Comparison of ENCODE assay signal across 23 mouse cellular contexts in genomic region chr2:28938997-28939396, GRCm38 (mm10). TPM values are rescaled to one million over a fixed set of nuclear protein-coding genes. Genes with fewer than 3 reads are reported as not detected.
A peak's percentile ranks its signal among the peaks of the same experiment; 100 is the strongest.
DNase-seq lines count a peak whose midpoint lies in the region; ATAC-seq and TF ChIP-seq lines count a peak whose summit lies in the region.
"Had no signal": no experiment of that assay in that cellular context is flagged by ENCODE, and none has a peak within 500 bp of the region (broad histone marks: within the 10 kb centered on the region; RNA-seq: fewer than 3 reads in every experiment).

No protein-coding gene starts in this region.

- no peaks in the 10 kb centered on the region for H3K9me3 ChIP-seq in heart, embryonic 10.5 days
- H3K9me3 ChIP-seq in CH12.LX (replicated peaks; ENCODE audit: low read length): no peaks in the 10 kb centered on the region
- no peaks in the 10 kb centered on the region for H3K9me3 ChIP-seq in hindbrain, postnatal 0 days (ENCODE audit: low read length)
- H3K9me3 ChIP-seq: embryonic facial prominence, embryonic 13.5 days; embryonic facial prominence, embryonic 15.5 days; forebrain, embryonic 13.5 days; forebrain, embryonic 15.5 days had no signal

- peaks cover 20% of the 10 kb centered on the region; the same call in 1 of the 2 replicates for H3K4me1 ChIP-seq in heart, embryonic 10.5 days
- H3K4me1 ChIP-seq in CH12.LX (ENCODE audit: control insufficient read depth in 1 of 2, insufficient read depth in 2 of 2): no peaks in the 10 kb centered on the region
- H3K4me1 ChIP-seq in hindbrain, postnatal 0 days (ENCODE audit: insufficient read depth, low read length): no peaks in the 10 kb centered on the region
- H3K4me1 ChIP-seq: embryonic facial prominence, embryonic 15.5 days had no signal

- no peak for ATAC-seq in hindbrain, postnatal 0 days
- ATAC-seq: CD4-positive, CD25-positive, alpha-beta regulatory T cell, adult 4 months; forebrain, embryonic 13.5 days; forebrain, embryonic 15.5 days; forebrain, postnatal 0 days had no signal

- no peak overlapping the region for H3K4me3 ChIP-seq in heart, embryonic 10.5 days
- H3K4me3 ChIP-seq in CH12.LX (replicated peaks in 1 of 3; ENCODE audit: low read depth in 2 of 3, low read length in 2 of 3, poor library complexity in 1 of 3) (no peak overlapping the region), myocyte (no peak overlapping the region)
- no peak overlapping the region for H3K4me3 ChIP-seq in hindbrain, postnatal 0 days (ENCODE audit: low read length)
- H3K4me3 ChIP-seq: embryonic facial prominence, embryonic 13.5 days; embryonic facial prominence, embryonic 15.5 days; erythroblast, embryonic 14.5 days; forebrain, embryonic 13.5 days; forebrain, embryonic 15.5 days had no signal

- dilution Hi-C loops in CH12.LX (cut with MboI; ENCODE audit: extremely low pct_ligation_motif_present, extremely low pct_unique_long_range_greater_than_20kb, low sequenced_read_pairs): no loop called here

- DNase-seq in heart, embryonic 10.5 days (ENCODE audit: low spot score): no peak
- DNase-seq in heart, postnatal 14 days: no peak
- DNase-seq in 416B (ENCODE audit: low read depth) (peak; percentile 17), CH12.LX (ENCODE audit: extremely low read depth) (no peak)
- DNase-seq in hindbrain, postnatal 0 days (ENCODE audit: low spot score): no peak
- DNase-seq in embryo, embryonic 11 days: no peak
- DNase-seq in thymus, postnatal 10 days (ENCODE audit: low spot score in 2 of 2): no peak
- DNase-seq: adrenal gland, adult 2 months; adrenal gland, postnatal 14 days; cerebellum, adult 11-12 months; cerebellum, adult 2 months; cerebellum, adult 9-10 months; cerebellum, postnatal 10 days; cerebellum, postnatal 25 days; forebrain, postnatal 0 days had no signal

- in situ Hi-C loops in CH12.LX (cut with MboI; ENCODE audit: low pct_ligation_motif_present, low pct_unique_long_range_greater_than_20kb, low sequenced_read_pairs): no loop called here

- 0 out of 2 replicates have a peak overlapping the region, but pooled peaks have one; percentile 16 for H3K27ac ChIP-seq in heart, embryonic 10.5 days
- H3K27ac ChIP-seq in CH12.LX (ENCODE audit: insufficient read depth, low read depth): no peak overlapping the region
- H3K27ac ChIP-seq in hindbrain, postnatal 0 days: no peak overlapping the region
- H3K27ac ChIP-seq: embryonic facial prominence, embryonic 13.5 days; embryonic facial prominence, embryonic 15.5 days; forebrain, embryonic 13.5 days; forebrain, embryonic 15.5 days had no signal

- H3K27me3 ChIP-seq in heart, embryonic 10.5 days (ENCODE audit: insufficient read depth, poor library complexity, severe bottlenecking): peaks cover 25% of the 10 kb centered on the region
- H3K27me3 ChIP-seq in CH12.LX (replicated peaks): peaks cover 46% of the 10 kb centered on the region
- no peaks in the 10 kb centered on the region for H3K27me3 ChIP-seq in myocyte (ENCODE audit: control insufficient read depth, insufficient read depth, insufficient read length)
- H3K27me3 ChIP-seq in hindbrain, postnatal 0 days (ENCODE audit: insufficient read depth, low read length): no peaks in the 10 kb centered on the region
- H3K27me3 ChIP-seq: embryonic facial prominence, embryonic 15.5 days; forebrain, embryonic 15.5 days had no signal

- TF ChIP-seq POLR2A in CH12.LX (IDR thresholded peaks at IDR 0.05; ENCODE audit: low read depth, low read length): no peak
- no peak for TF ChIP-seq POLR2A in myocyte (IDR thresholded peaks at IDR 0.05; ENCODE audit: insufficient read length, low read depth)

- no peaks in the 10 kb centered on the region for H3K36me3 ChIP-seq in heart, embryonic 10.5 days
- H3K36me3 ChIP-seq in CH12.LX (replicated peaks in 1 of 2; ENCODE audit: control insufficient read depth in 1 of 2, insufficient read depth in 1 of 2, low read length in 1 of 2) (no peaks in the 10 kb centered on the region), myocyte (ENCODE audit: control insufficient read depth, insufficient read depth) (no peaks in the 10 kb centered on the region)
- no peaks in the 10 kb centered on the region for H3K36me3 ChIP-seq in hindbrain, postnatal 0 days (ENCODE audit: insufficient read depth, low read length)
- H3K36me3 ChIP-seq: embryonic facial prominence, embryonic 13.5 days; embryonic facial prominence, embryonic 15.5 days; forebrain, embryonic 15.5 days had no signal

- intact Hi-C loops in heart, postnatal 14 days (cut with DNase I): no loop called here

- WGBS in heart, embryonic 10.5 days: 30% methylated on average over 7 of the region's 7 CpGs
- 81% methylated on average over 7 of the region's 7 CpGs for WGBS in hindbrain, postnatal 0 days

- H3K4me2 ChIP-seq in CH12.LX (ENCODE audit: insufficient read depth, low read depth, poor library complexity, severe bottlenecking) (0 out of 2 replicates have a peak overlapping the region, but pooled peaks have one; percentile 22), myocyte (ENCODE audit: low read depth) (peak overlapping the region; percentile 59)
- no peak overlapping the region for H3K4me2 ChIP-seq in hindbrain, postnatal 0 days (ENCODE audit: low read depth, low read length)
- H3K4me2 ChIP-seq: embryonic facial prominence, embryonic 13.5 days; embryonic facial prominence, embryonic 15.5 days; forebrain, embryonic 13.5 days; forebrain, embryonic 15.5 days had no signal

- no peak for TF ChIP-seq CTCF in CH12.LX (conservative IDR thresholded peaks at IDR 0.05 in 1 of 2, IDR thresholded peaks at IDR 0.05 in 1 of 2; ENCODE audit: low read depth in 2 of 2, low read length in 2 of 2)
- no peak for TF ChIP-seq CTCF in hindbrain, postnatal 0 days (IDR thresholded peaks at IDR 0.05; ENCODE audit: low read depth)

- no peak overlapping the region for H3K9ac ChIP-seq in CH12.LX (ENCODE audit: insufficient read depth, low read depth)
- no peak overlapping the region for H3K9ac ChIP-seq in hindbrain, postnatal 0 days (replicated peaks; ENCODE audit: low read length)
- H3K9ac ChIP-seq: embryonic facial prominence, embryonic 13.5 days; embryonic facial prominence, embryonic 15.5 days; forebrain, embryonic 13.5 days; forebrain, embryonic 15.5 days; forebrain, postnatal 0 days had no signal

- TF ChIP-seq EP300 in CH12.LX (IDR thresholded peaks at IDR 0.05; ENCODE audit: low read length): no peak

- TF ChIP-seq RAD21 in CH12.LX (IDR thresholded peaks at IDR 0.05; ENCODE audit: low read depth, low read length): no peak

- H3ac ChIP-seq in myocyte (ENCODE audit: control insufficient read depth, insufficient read length): no peak overlapping the region

- H3K79me2 ChIP-seq in CH12.LX (replicated peaks; ENCODE audit: control insufficient read depth, extremely low read depth, insufficient read depth, poor library complexity, severe bottlenecking): no peaks in the 10 kb centered on the region
- no peaks in the 10 kb centered on the region for H3K79me2 ChIP-seq in myocyte (ENCODE audit: control insufficient read depth, insufficient read depth)

TF ChIP-seq in CH12.LX, 34 proteins besides CTCF, POLR2A, EP300 and RAD21:
- TF ChIP-seq SIN3A (IDR thresholded peaks at IDR 0.05; ENCODE audit: low read length): no peak
- no peak for TF ChIP-seq MAX (IDR thresholded peaks at IDR 0.05; ENCODE audit: low read length)
- TF ChIP-seq HCFC1 (IDR thresholded peaks at IDR 0.05; ENCODE audit: low read depth, low read length): no peak
- TF ChIP-seq ZNF384 (IDR thresholded peaks at IDR 0.05; ENCODE audit: low read depth, low read length): no peak
- TF ChIP-seq MXI1 (IDR thresholded peaks at IDR 0.05; ENCODE audit: low read depth, low read length): no peak
- TF ChIP-seq CHD1 (IDR thresholded peaks at IDR 0.05; ENCODE audit: low read depth, low read length): no peak
- TF ChIP-seq MYC (IDR thresholded peaks at IDR 0.05; ENCODE audit: low read depth, low read length): no peak
- TF ChIP-seq POLR2AphosphoS2 (IDR thresholded peaks at IDR 0.05; ENCODE audit: low read depth, low read length): no peak
- no peak for TF ChIP-seq MEF2A (IDR thresholded peaks at IDR 0.05; ENCODE audit: borderline replicate concordance, low read depth, low read length)
TF ChIP-seq in CH12.LX: peak in this region for 0.

TF ChIP-seq in myocyte, 11 proteins besides CTCF, POLR2A, EP300 and RAD21:
- TF ChIP-seq E2F4 (IDR thresholded peaks at IDR 0.05; ENCODE audit: insufficient read depth) (no peak), REST (IDR thresholded peaks at IDR 0.05; ENCODE audit: insufficient read depth, insufficient read length) (no peak), MYOG (IDR thresholded peaks at IDR 0.05; ENCODE audit: control insufficient read depth in 1 of 3, insufficient read depth in 1 of 3, insufficient read length in 2 of 3, low read depth in 2 of 3) (peak in 1 of 3 experiments; percentile 52), MYOD1 (IDR thresholded peaks at IDR 0.05; ENCODE audit: control insufficient read depth in 1 of 3, insufficient read length in 2 of 3, low read depth in 2 of 3) (peak in 1 of 3 experiments; percentile 48), POLR2AphosphoS2 (IDR thresholded peaks at IDR 0.05; ENCODE audit: insufficient read length, low read depth) (no peak), USF1 (IDR thresholded peaks at IDR 0.05; ENCODE audit: low read depth) (no peak), SRF (IDR thresholded peaks at IDR 0.05; ENCODE audit: control insufficient read depth, insufficient read length, low read depth) (no peak), MAX (IDR thresholded peaks at IDR 0.05; ENCODE audit: low read depth) (no peak), CEBPB (IDR thresholded peaks at IDR 0.05; ENCODE audit: insufficient read depth, poor library complexity, severe bottlenecking) (no peak), TCF12 (IDR thresholded peaks at IDR 0.05; ENCODE audit: insufficient read depth, poor library complexity, severe bottlenecking) (peak; percentile 27), TCF3 (IDR thresholded peaks at IDR 0.05; ENCODE audit: insufficient read length, low read depth) (no peak)

RNA-seq across cellular contexts. Expression of gene Barhl1, which starts 22.5 kb away (rescaled TPM):
- polyA plus RNA-seq in heart, embryonic 10.5 days (2016; fragmentation: Nextera tagmentation; extraction: Ambion mirVana): not detected in 2 replicates
- total RNA-seq in heart, postnatal 14 days (2021): not detected
- total RNA-seq in CH12.LX (2012; rRNA removed): 0.04 TPM in 1 of 2 replicates, not detected in the other
- total RNA-seq in CH12.LX (2014; rRNA removed): 0.11 TPM in 1 of 2 replicates, not detected in the other
- polyA plus RNA-seq in CH12.LX (2012; ENCODE audit: insufficient read length, low read depth): 0.19 and 0.24 TPM in 2 replicates
- polyA plus RNA-seq in myocyte (2012; fragmentation: generic; extraction: Trizol): 0.04 TPM
- 43.0 and 50.7 TPM in 2 replicates for total RNA-seq in hindbrain, postnatal 0 days (2014; rRNA removed)
- 51.1 and 52.1 TPM in 2 replicates for polyA plus RNA-seq in hindbrain, postnatal 0 days (2015; fragmentation: Nextera tagmentation; extraction: Ambion mirVana)
- total RNA-seq: adrenal gland, adult 2 months; adrenal gland, postnatal 14 days; adrenal gland, postnatal 36 days had no signal
- polyA plus RNA-seq: CD4-positive, CD25-positive, alpha-beta regulatory T cell, adult 4 months; embryonic facial prominence, embryonic 13.5 days; embryonic facial prominence, embryonic 15.5 days; erythroblast, embryonic 14.5 days had no signal

Comparison
In these comparisons a context has a peak if more than half of its experiments do, and no peak if none do; other contexts are left out.
1. RNA of gene Barhl1, which starts 22.5 kb away (polyA plus RNA-seq): 51.1 to 52.1 TPM in hindbrain, postnatal 0 days; 0.19 to 0.24 TPM in CH12.LX, 0.04 TPM in myocyte (single experiment) and not detected in heart, embryonic 10.5 days; every median in the first group is over 10 times any median in the second.